In the genomic region with DNA sequence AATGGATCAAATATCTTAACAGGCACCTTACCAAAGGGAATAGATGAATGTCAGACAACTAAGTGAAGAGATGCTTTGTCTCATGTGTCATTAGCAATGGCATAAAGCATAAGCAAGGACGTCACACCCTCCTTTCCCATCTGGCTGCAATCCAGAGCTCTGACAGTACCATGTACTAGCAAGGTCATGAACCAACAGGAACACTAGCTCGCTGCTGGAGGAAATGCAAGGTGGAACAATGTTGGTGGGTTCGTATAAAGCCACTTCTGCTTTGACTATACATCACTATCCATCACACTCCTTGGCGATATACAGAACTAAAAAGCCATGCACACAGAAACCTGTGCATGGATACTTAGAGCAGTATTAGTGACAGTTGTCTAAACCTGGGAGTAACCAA, we compare ENCODE assay signal across 23 mouse cellular contexts. TPM values are rescaled to one million over a fixed set of nuclear protein-coding genes. Genes with fewer than 3 reads are reported as not detected.
A peak's percentile ranks its signal among the peaks of the same experiment; 100 is the strongest.
DNase-seq lines count a peak whose midpoint lies in the region; ATAC-seq lines count a peak whose summit lies in the region.
"Had no signal": no experiment of that assay in that cellular context is flagged by ENCODE, and none has a peak within 500 bp of the region (broad histone marks: within the 10 kb centered on the region; RNA-seq: fewer than 3 reads in every experiment).

No protein-coding gene starts in this region.

- ATAC-seq in common myeloid progenitor, adult 5-6 weeks (replicated peaks; ENCODE audit: low read depth, poor library complexity, severe bottlenecking) = peak; percentile 55
- ATAC-seq in hematopoietic stem cell, adult 5-6 weeks (replicated peaks in 1 of 2; ENCODE audit: insufficient read depth in 1 of 2, low FRiP score in 2 of 2, low TSS enrichment in 1 of 2, low read depth in 1 of 2, poor library complexity in 2 of 2, severe bottlenecking in 2 of 2) = peak; percentile 89 to 96
- ATAC-seq: CD4-positive, CD25-positive, alpha-beta regulatory T cell, adult 4 months; forebrain, embryonic 16.5 days; hindbrain, postnatal 0 days had no signal

- no peaks in the 10 kb centered on the region for H3K27me3 ChIP-seq in splenic B cell, adult 2 months (ENCODE audit: control insufficient read depth, insufficient read depth, low read length, poor library complexity, severe bottlenecking)
- H3K27me3 ChIP-seq: embryonic facial prominence, embryonic 12.5 days; forebrain, embryonic 12.5 days; hindbrain, embryonic 13.5 days had no signal

- no peaks in the 10 kb centered on the region; the same call in none of the 2 replicates for H3K36me3 ChIP-seq in splenic B cell, adult 2 months (ENCODE audit: control insufficient read depth, insufficient read depth, low read length, poor library complexity, severe bottlenecking)
- H3K36me3 ChIP-seq: embryonic facial prominence, embryonic 12.5 days; G1E; heart, embryonic 10.5 days; hindbrain, embryonic 13.5 days had no signal

- DNase-seq in adrenal gland, postnatal 36 days = peak; percentile 9 to 30
- no peak for DNase-seq in adrenal gland, postnatal 25 days
- peak; percentile 28 for DNase-seq in splenic B cell, adult 2 months (ENCODE audit: low read depth, low spot score)
- no peak for DNase-seq in thymus, postnatal 10 days (ENCODE audit: low spot score in 2 of 2)
- DNase-seq in kidney, postnatal 4 days = no peak
- DNase-seq: B cell, adult 2 months; cerebellum, adult 2 months; cerebellum, postnatal 10 days; gastrocnemius, postnatal 14 days; heart, postnatal 10 days; heart, postnatal 4 days; kidney, adult 11 months had no signal

RNA-seq across cellular contexts. Expression of a gene that starts 43.8 kb away (rescaled TPM):
- total RNA-seq in adrenal gland, postnatal 36 days (2021) = 1 to 10 TPM in 1 of 2 experiments, under 1 TPM in 1; 0.53 to 1.0 TPM
- total RNA-seq in adrenal gland, postnatal 25 days (2021) = 0.55 and 1.0 TPM in 2 replicates
- 0.27 and 0.92 TPM in 2 replicates for total RNA-seq in common myeloid progenitor, adult 5-6 weeks (2017)
- total RNA-seq in hematopoietic stem cell, adult 5-6 weeks (2017) = 3.3 and 5.6 TPM in 2 replicates
- total RNA-seq: gastrocnemius, adult 18-20 months; gastrocnemius, postnatal 14 days; heart, postnatal 4 days had no signal

Comparison
In these comparisons a context has a peak if more than half of its experiments do, and no peak if none do; other contexts are left out.
1. DNase-seq: peak in adrenal gland, postnatal 36 days (2 of 2) and splenic B cell, adult 2 months (single experiment); none in adrenal gland, postnatal 25 days (single experiment), thymus, postnatal 10 days (0 of 2) and kidney, postnatal 4 days (0 of 2).